23 mouse cellular contexts compared by ENCODE assay signal in the genomic region with DNA sequence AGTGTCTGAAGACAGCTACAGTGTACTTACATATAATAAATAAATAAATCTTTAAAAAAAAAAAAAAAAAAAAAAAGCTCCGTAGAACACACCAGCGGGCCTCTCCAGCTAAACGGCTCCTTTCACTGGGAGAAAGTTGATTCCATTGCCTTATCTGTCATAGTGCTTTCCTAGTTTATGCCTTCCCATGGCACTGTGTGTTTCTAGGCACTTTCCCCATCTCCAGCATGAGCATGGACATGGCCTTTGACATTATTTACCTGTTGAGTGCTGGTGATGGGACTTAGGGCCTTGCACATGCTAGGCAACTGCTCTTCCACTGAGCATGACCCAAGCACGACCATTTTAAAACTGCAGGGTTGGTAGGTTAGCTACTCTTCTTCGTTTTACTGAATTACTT. TPM values are rescaled to one million over a fixed set of nuclear protein-coding genes. Genes with fewer than 3 reads are reported as not detected.
"Had no signal": no experiment of that assay in that cellular context is flagged by ENCODE, and none has a peak within 500 bp of the region (broad histone marks: within the 10 kb centered on the region; RNA-seq: fewer than 3 reads in every experiment).

No protein-coding gene starts in this region.

- H3K9ac ChIP-seq: heart, embryonic 12.5 days; hindbrain, embryonic 13.5 days; hindbrain, embryonic 15.5 days; limb, embryonic 12.5 days; liver, embryonic 13.5 days; liver, embryonic 15.5 days had no signal

- ATAC-seq: hindbrain, postnatal 0 days; intestine, embryonic 16.5 days had no signal

- H3K27me3 ChIP-seq: heart, embryonic 12.5 days; hindbrain, embryonic 13.5 days; hindbrain, embryonic 15.5 days; limb, embryonic 12.5 days; liver, embryonic 15.5 days had no signal

- DNase-seq: gastrocnemius, postnatal 10 days; gastrocnemius, postnatal 25 days; heart, adult 11 months; kidney, adult 18-20 months; kidney, adult 8-10 months; kidney, postnatal 10 days; kidney, postnatal 25 days; kidney, postnatal 4 days; liver; liver, embryonic 13.5 days had no signal

- H3K27ac ChIP-seq: hindbrain, embryonic 13.5 days; hindbrain, embryonic 15.5 days; hindbrain, postnatal 0 days; layer of hippocampus, adult 2 months; left cerebral cortex, adult 2 months; limb, embryonic 10.5 days; limb, embryonic 12.5 days; liver, embryonic 13.5 days; liver, embryonic 15.5 days had no signal

- H3K4me1 ChIP-seq: hindbrain, embryonic 13.5 days; hindbrain, embryonic 15.5 days; liver, embryonic 13.5 days; liver, embryonic 15.5 days had no signal

- H3K4me3 ChIP-seq: heart, embryonic 10.5 days; heart, embryonic 12.5 days; hindbrain, embryonic 13.5 days; hindbrain, embryonic 15.5 days; layer of hippocampus, adult 2 months; left cerebral cortex, adult 2 months; limb, embryonic 10.5 days; limb, embryonic 12.5 days; liver, embryonic 13.5 days; liver, embryonic 15.5 days had no signal

- H3K36me3 ChIP-seq: hindbrain, embryonic 13.5 days; hindbrain, embryonic 15.5 days; limb, embryonic 10.5 days; limb, embryonic 12.5 days; liver, embryonic 13.5 days; liver, embryonic 15.5 days had no signal

- H3K4me2 ChIP-seq: heart, embryonic 12.5 days; hindbrain, embryonic 13.5 days; hindbrain, embryonic 15.5 days; limb, embryonic 12.5 days; liver, embryonic 11.5 days; liver, embryonic 13.5 days; liver, embryonic 15.5 days had no signal

- H3K9me3 ChIP-seq: hindbrain, embryonic 13.5 days; hindbrain, embryonic 15.5 days; limb, embryonic 10.5 days; liver, embryonic 13.5 days; liver, embryonic 15.5 days had no signal

RNA-seq across cellular contexts. Expression of a gene that starts 46.9 kb away (rescaled TPM):
- total RNA-seq: hematopoietic stem cell, adult 5-6 weeks had no signal
